Mouse (Mus musculus) liver, embryonic 16.5 days (tissue): ENCODE measurements around the gene Zfp976. TPM values are rescaled to one million over a fixed set of nuclear protein-coding genes. Genes with fewer than 3 reads are reported as not detected.
"Not testable (repeated sequence)": the region's sequence is repeated elsewhere in the genome, so short reads cannot be mapped to it uniquely, and the experiment has no call there.

Source experiments
- ATAC-seq: fragments of 200-750 bp; cut with Nextera tagmentation; 2 replicates; pipeline ENCODE4 v1.8.0; 2017; ENCODE audit warnings: low read depth, mild to moderate bottlenecking, moderate number of reproducible peaks, moderate library complexity
- H3K27ac ChIP-seq: fragments of 300-500 bp; sonication (generic); 2 replicates; pipeline ENCODE4 v1.5.1; 2014; ENCODE audit warnings: mild to moderate bottlenecking, low read length
- H3K27me3 ChIP-seq: fragments of 300-500 bp; sonication (generic); 2 replicates; pipeline ENCODE4 v1.6.1; 2014; ENCODE audit warnings: low read depth, low read length, mixed read lengths; ENCODE audit not compliant: control insufficient read depth, insufficient read depth
- H3K36me3 ChIP-seq: fragments of 300-500 bp; sonication (generic); 2 replicates; pipeline ENCODE4 v1.6.1; 2014; ENCODE audit warnings: mild to moderate bottlenecking; ENCODE audit not compliant: control insufficient read depth, insufficient read depth
- H3K4me1 ChIP-seq: fragments of 300-500 bp; sonication (generic); 2 replicates; pipeline ENCODE4 v1.6.1; 2014; ENCODE audit warnings: low read depth, low read length, mixed read lengths; ENCODE audit not compliant: control insufficient read depth
- H3K4me2 ChIP-seq: fragments of 300-500 bp; sonication (generic); 2 replicates; pipeline ENCODE4 v1.6.1; 2014; ENCODE audit warnings: low read depth, low read length, mixed read lengths
- H3K4me3 ChIP-seq: fragments of 300-500 bp; sonication (generic); 2 replicates; pipeline ENCODE4 v1.5.1; 2014; ENCODE audit warnings: low read depth, mild to moderate bottlenecking, low read length
- H3K9ac ChIP-seq: fragments of 300-500 bp; sonication (generic); 2 replicates; pipeline ENCODE4 v1.6.1; 2014; ENCODE audit warnings: low read depth, low read length
- H3K9me3 ChIP-seq: fragments of 300-500 bp; sonication (generic); replicated peaks from 2 replicates; pipeline ENCODE4 v1.6.1; 2016; ENCODE audit warnings: low read length; ENCODE audit not compliant: control insufficient read depth
- WGBS: fragments of 180-500 bp; shearing (Covaris S2); extraction: QIAGEN DNeasy Blood & Tissue Kit; methylation state at CpG from one replicate; pipeline ENCODE4 v1.1.7; 2014; ENCODE audit not compliant: insufficient replicate concordance; 5-methylcytosine and 5-hydroxymethylcytosine counted together
- polyA plus RNA-seq: library from polyadenylated mRNA; unstranded; fragments of >200 nt; fragmentation: Nextera tagmentation; extraction: Ambion mirVana; gene quantifications from 2 replicates; pipeline ENCODE4 v1.2.1, GENCODE M21; 2015

The Zfp976 gene
- 0.59 and 0.71 TPM in 2 replicates for polyA plus RNA-seq

DNA sequence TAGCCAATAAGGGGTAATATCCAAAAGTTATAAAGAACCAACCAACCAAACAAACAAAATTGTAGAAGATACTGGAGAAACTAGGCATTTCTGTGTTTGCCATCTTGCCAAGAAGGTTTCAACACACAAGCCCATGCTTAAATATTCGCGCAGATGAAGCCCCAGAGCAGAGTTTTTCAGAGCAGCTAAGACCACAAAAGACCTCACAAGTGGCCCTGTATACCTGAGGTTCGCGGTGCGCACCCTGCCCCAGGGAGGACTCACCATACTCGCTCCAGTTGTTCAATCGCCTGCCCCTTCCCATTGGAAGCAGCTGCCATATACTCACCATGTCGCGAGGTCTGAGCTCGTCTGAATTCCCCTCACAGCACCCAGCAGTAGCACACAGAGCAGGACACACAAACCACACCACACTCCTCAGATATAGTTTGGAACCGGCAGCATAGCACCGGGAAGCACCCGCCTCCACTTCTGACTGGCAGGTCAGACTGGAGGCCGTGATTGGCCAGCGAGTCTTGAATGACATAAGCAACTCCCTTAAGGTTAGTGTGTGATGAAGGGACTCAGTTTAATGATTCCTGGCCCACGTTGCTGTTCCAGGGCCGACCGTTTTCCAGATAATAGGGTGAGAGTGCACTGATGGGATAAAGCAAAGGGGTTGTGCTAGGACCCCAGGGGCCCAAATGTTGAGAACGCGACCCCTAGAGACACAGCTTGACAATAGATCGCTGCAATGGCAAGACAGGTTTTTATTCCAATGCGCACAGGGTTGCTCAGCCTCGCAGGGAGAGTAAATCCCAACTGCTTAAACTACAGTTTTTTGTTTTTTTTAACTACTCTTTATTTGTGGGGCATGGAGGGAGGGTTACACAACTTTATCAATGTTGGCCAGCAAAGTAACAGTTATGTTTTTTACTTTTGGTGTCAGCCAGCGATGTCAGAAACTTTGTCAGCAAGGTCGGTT is at the start of gene Zfp976:
Gene Zfp976 (minus strand): TSS at position 437 of the 964 bp plus-strand sequence.
- Histone ChIP-seq H3K4me2 (peak within 1 kb of the TSS; percentile 61), H3K4me3 (peak within 1 kb of the TSS; percentile 61), H3K9ac (peak within 1 kb of the TSS; percentile 59)
- not testable (repeated sequence) for H3K4me1 ChIP-seq, H3K9me3 ChIP-seq, H3K27ac ChIP-seq, H3K36me3 ChIP-seq, H3K27me3 ChIP-seq
- peak; percentile 97 for ATAC-seq
- 2% methylated on average over 25 of the region's 25 CpGs for WGBS

DNA sequence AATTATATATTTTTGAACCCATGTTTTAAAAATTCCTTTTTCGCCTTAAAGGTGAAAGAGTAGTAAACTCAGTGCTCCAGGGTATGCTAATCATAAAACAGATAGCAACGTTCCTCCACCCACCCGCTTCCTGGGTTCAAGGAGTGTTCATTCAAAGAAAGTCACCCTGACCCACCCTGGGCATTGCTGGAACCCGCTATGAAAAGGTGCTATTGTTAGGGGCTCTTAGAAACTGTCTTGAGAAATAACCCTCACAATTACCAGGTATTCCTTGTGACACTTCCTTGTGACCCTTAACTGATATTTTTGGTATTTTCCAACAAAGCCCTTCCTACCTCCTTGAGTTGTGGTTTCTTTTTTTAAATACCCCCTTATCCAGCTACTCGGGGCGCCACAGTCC is 37.7 kb upstream of the Zfp976 start:
- WGBS: 74% methylated on average over 6 of the region's 6 CpGs
- not testable (repeated sequence) for H3K4me1 ChIP-seq, H3K27ac ChIP-seq, H3K27me3 ChIP-seq, H3K36me3 ChIP-seq, H3K4me2 ChIP-seq, ATAC-seq, H3K9ac ChIP-seq, H3K9me3 ChIP-seq, H3K4me3 ChIP-seq

DNA sequence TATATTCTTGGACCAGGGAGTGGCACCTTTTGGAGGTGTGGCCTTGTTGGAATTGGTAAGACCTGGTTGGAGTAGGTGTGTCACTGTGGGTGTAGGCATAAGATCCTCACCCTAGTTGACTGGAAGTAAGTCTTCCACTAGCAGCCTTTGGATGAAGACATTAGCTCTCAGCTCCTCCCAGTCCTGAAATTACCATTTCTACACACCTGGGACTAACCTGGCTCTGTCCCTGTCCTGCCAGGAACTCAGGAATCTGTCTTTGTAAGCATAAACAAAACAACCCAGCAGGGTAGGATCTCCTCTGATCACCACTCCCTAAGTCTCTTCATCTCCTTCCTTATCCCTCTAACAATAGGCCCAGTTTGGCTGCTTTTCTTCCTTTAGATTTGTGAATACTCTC is 37.3 kb upstream of the Zfp976 start:
- not testable (repeated sequence) for H3K4me1 ChIP-seq, H3K4me3 ChIP-seq, H3K36me3 ChIP-seq, ATAC-seq, H3K27ac ChIP-seq, H3K4me2 ChIP-seq, H3K9ac ChIP-seq, H3K9me3 ChIP-seq, H3K27me3 ChIP-seq

DNA sequence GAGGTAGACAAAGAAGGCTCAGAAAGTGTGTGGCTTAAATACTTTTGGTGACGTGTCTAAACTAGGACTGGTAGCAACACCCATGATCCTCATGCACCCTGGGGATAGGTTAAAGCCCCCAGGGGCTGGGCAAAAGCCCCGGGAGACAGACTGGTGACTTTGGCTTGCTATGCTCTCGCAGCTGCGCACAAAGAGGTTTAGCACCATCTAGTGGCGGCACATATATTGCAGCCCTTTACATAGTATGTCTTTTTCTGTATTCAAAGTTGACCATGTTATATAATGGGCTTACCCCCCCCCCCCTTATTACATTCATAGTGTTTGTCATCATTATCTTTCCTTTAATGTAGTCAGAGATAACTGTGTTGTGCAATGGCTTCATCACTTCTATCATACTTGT is 17.8 kb upstream of the Zfp976 start:
- H3K9me3 ChIP-seq, H3K36me3 ChIP-seq: not testable (repeated sequence)
- 60% methylated on average over 4 of the region's 5 CpGs for WGBS

DNA sequence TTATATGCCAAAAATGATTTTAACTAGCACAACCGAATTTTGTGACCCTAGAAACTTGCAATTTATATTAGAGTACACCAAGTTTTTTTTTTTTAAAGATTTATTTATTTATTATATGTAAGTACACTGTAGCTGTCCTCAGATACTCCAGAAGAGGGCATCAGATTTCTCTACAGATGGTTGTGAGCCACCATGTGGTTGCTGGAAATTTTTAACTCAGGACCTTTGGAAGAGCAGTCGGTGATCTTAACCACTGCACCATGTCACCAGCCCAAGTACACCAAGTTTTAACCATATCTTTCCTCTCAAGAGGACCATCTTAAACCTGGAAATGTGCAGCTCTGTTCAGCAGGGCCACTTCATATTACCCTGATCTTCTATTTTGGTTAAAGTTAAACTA is 12.8 kb upstream of the Zfp976 start:
- not testable (repeated sequence) for H3K4me2 ChIP-seq

More for the DNA sequence above, 17.8 kb upstream of the Zfp976 start:
- H3K9ac ChIP-seq, H3K4me2 ChIP-seq, H3K27ac ChIP-seq, H3K4me3 ChIP-seq, H3K27me3 ChIP-seq, ATAC-seq, H3K4me1 ChIP-seq: not testable (repeated sequence)

DNA sequence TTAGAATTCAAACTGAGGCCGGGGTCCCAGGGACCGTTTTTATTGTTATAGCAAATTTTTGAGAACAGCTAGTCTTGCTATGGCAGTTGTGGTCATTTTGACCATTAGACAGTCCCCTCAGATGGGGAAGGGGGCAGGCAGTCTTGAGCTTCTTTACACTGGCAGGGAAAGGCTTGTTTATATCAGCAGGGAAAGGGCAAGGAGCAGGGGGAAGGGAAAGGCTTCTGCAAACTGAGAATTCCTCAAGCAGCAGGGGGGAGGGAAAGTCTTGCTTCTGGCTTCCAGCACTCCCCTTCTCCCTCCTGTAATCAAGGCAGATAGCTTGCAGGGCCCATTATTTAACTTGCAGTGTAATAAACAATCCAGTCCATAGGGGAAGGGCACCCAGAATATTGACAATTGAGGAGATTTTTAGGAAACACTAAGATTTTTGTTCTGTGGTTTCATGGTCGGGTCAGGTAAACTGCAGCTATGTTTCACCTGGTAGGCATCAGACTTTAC is 782 bp upstream of the Zfp976 start:
- H3K27me3 ChIP-seq, H3K4me1 ChIP-seq, ATAC-seq, H3K27ac ChIP-seq, H3K9ac ChIP-seq, H3K36me3 ChIP-seq, H3K9me3 ChIP-seq: not testable (repeated sequence)
- Histone ChIP-seq H3K4me2 (peak overlapping the region; percentile 61), H3K4me3 (peak overlapping the region; percentile 61)
- 9% methylated on average over 3 of the region's 3 CpGs for WGBS

More for the DNA sequence above, 12.8 kb upstream of the Zfp976 start:
- not testable (repeated sequence) for H3K27me3 ChIP-seq, ATAC-seq, H3K27ac ChIP-seq, H3K4me3 ChIP-seq, H3K9me3 ChIP-seq, H3K4me1 ChIP-seq, H3K9ac ChIP-seq, H3K36me3 ChIP-seq
- 56% methylated on average over 2 of the region's 2 CpGs for WGBS

DNA sequence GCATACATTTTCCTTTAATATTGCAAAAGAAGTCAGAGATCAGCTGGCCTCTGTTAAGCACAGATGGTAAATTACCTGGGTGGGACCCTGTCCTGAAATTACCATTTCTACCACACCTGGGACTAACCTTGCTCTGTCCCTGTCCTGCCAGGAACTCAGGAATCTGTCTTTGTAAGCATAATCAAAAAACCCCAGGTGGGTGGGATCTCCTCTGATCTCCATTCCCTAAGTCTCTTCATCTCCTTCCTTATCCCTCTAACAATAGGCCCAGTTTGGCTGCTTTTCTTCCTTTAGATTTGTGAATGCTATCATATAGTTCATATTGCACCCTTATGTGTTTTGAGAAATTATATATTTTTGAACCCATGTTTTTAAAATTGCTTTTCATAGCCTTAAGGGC is 11.4 kb downstream of the Zfp976 start:
- H3K36me3 ChIP-seq, H3K4me3 ChIP-seq, H3K4me1 ChIP-seq, H3K9ac ChIP-seq, H3K27ac ChIP-seq, H3K27me3 ChIP-seq, H3K9me3 ChIP-seq, ATAC-seq, H3K4me2 ChIP-seq: not testable (repeated sequence)

DNA sequence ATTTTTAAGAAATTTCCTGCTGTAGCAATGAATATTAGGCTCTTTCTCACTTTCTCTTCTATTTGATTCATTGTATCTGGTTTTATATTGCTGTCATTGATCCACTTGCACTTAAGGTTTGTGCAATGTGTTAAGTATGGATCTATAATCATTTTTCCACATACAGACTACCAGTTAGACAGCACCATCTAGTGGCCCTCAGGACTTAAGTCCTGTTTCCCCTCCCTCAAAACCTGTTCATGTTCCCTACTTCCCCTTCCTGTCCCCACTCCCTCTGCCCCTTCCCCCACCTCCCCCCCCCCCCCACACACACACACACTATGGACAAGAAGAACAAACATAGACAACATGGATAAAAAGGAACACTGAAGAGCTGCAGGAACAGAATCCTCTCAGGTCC is 46.7 kb downstream of the Zfp976 start:
- H3K4me3 ChIP-seq, H3K27ac ChIP-seq, H3K4me2 ChIP-seq, H3K27me3 ChIP-seq, H3K9ac ChIP-seq, ATAC-seq, H3K9me3 ChIP-seq, H3K36me3 ChIP-seq, H3K4me1 ChIP-seq: not testable (repeated sequence)

DNA sequence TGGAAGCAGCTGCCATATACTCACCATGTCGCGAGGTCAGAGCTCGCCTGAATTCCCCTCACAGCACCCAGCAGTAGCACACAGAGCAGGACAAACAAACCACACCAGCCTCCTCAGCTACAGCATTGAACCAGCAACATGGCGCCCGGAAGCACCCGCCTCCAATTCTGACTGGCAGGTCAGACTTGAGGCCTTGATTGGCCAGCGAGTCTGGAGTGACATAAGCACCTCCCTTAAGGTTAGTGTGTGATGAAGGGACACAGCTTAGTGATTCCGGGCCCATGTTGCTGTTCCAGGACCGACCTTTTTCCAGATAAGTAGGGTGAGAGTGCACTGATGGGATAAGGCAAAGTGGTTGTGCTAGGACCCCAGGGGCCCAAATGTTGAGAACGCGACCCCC is 50.0 kb downstream of the Zfp976 start, which contains the start of gene Zfp977:
Gene Zfp977 (minus strand): TSS at position 135 of the 400 bp plus-strand sequence.
- H3K9ac ChIP-seq, H3K4me1 ChIP-seq, H3K9me3 ChIP-seq, ATAC-seq, H3K4me2 ChIP-seq, H3K27me3 ChIP-seq, H3K27ac ChIP-seq, H3K36me3 ChIP-seq, H3K4me3 ChIP-seq: not testable (repeated sequence)
- 74% methylated on average over 11 of the region's 11 CpGs for WGBS
